Mouse (Mus musculus) hematopoietic stem cell, adult 5-6 weeks (primary cell): ENCODE measurements around the gene Fuom. TPM values are rescaled to one million over a fixed set of nuclear protein-coding genes. Genes with fewer than 3 reads are reported as not detected.

Experiments
- total RNA-seq: library from RNA; stranded (forward); fragments of 172-1452, 232-1000 nt; gene quantifications from 2 replicates; pipeline ENCODE4 v1.2.3, GENCODE M21; 2017

Fuom gene
- total RNA-seq, 1 experiment from 2014 or later: 7.6 TPM

Other genes with a start within 250 kb of the Fuom start
- gene Kndc1, start 207.7 kb downstream of the Fuom start, total RNA-seq: not detected in 2 replicates
- not detected in 2 replicates for gene Utf1, start 158.7 kb downstream of the Fuom start, total RNA-seq
- gene 6430531B16Rik, start 123.7 kb downstream of the Fuom start, total RNA-seq: 1.1 TPM in 1 of 2 replicates, not detected in the other
- 5.7 and 14.3 TPM in 2 replicates for gene Adam8, start 109.9 kb downstream of the Fuom start, total RNA-seq
- 11.9 and 22.5 TPM in 2 replicates for gene Zfp511, start 66.0 kb downstream of the Fuom start, total RNA-seq
- gene Tubgcp2, start 65.8 kb downstream of the Fuom start, total RNA-seq: 38.0 and 43.5 TPM in 2 replicates
- not detected in 2 replicates for gene Msx3, start 53.4 kb downstream of the Fuom start, total RNA-seq
- not detected in 2 replicates for gene Caly, start 19.9 kb downstream of the Fuom start, total RNA-seq
- not detected in 2 replicates for gene Prap1, start 9.0 kb downstream of the Fuom start, total RNA-seq
- gene Paox, start 13.4 kb upstream of the Fuom start, total RNA-seq: 11.2 and 14.3 TPM in 2 replicates
- gene Echs1, start 14.0 kb upstream of the Fuom start, total RNA-seq: 65.3 and 85.7 TPM in 2 replicates
- 8.2 and 17.1 TPM in 2 replicates for gene Mtg1, start 35.1 kb upstream of the Fuom start, total RNA-seq
- gene Sprn, start 52.4 kb upstream of the Fuom start, total RNA-seq: not detected in 2 replicates
- gene Olfr522, start 62.3 kb upstream of the Fuom start, total RNA-seq: not detected in 2 replicates
- gene Olfr523, start 70.8 kb upstream of the Fuom start, total RNA-seq: not detected in 2 replicates
- gene Olfr524, start 103.5 kb upstream of the Fuom start, total RNA-seq: not detected in 2 replicates
- gene Cd163l1, start 115.8 kb upstream of the Fuom start, total RNA-seq: not detected in 2 replicates
- gene 5830411N06Rik, start 144.8 kb upstream of the Fuom start, total RNA-seq: 0.50 TPM in 1 of 2 replicates, not detected in the other
- not detected in 2 replicates for gene Olfr525, start 218.4 kb upstream of the Fuom start, total RNA-seq
- gene Olfr527, start 231.6 kb upstream of the Fuom start, total RNA-seq: not detected in 2 replicates